Mouse (Mus musculus): ENCODE measurements at regions not wholly inside any gene's neighbourhood (a gene's known extent, or its start where the extent isn't known, plus 50 kb on each side); places are given as distances from the start of the nearest gene placed in this dataset.

- no peak for ATAC-seq (replicated peaks; ENCODE audit: low FRiP score, low TSS enrichment, low read depth)
- Histone ChIP-seq H3K36me3 (ENCODE audit: control insufficient read depth, insufficient read depth, low read length) (no peaks in the 10 kb centered on the region), H3K4me1 (replicated peaks; ENCODE audit: control insufficient read depth, insufficient read depth, low read length) (no peaks in the 10 kb centered on the region), H3K4me3 (ENCODE audit: low read depth, low read length) (no peak overlapping the region), H3K9ac (ENCODE audit: low read length) (no peak overlapping the region), H3K27me3 (replicated peaks; ENCODE audit: control insufficient read depth, insufficient read depth, low read length) (no peaks in the 10 kb centered on the region), H3K27ac (ENCODE audit: low read depth) (no peak overlapping the region), H3K4me2 (ENCODE audit: low read length) (no peak overlapping the region), H3K9me3 (ENCODE audit: control insufficient read depth, low read length) (0 out of 2 replicates have a peak, but pooled peaks cover 2% of the 10 kb centered on the region)
- no peak for DNase-seq (ENCODE audit: low spot score)
- WGBS = 82% methylated on average over 7 of the region's 7 CpGs
These were observed 216.7 kb upstream of the Ercc4 start for GRCm38 (mm10) chr16:12892658-12893305.

- Histone ChIP-seq H3K36me3 (ENCODE audit: control insufficient read depth, insufficient read depth, low read length) (no peaks in the 10 kb centered on the region), H3K4me1 (replicated peaks; ENCODE audit: control insufficient read depth, insufficient read depth, low read length) (no peaks in the 10 kb centered on the region), H3K27ac (ENCODE audit: low read depth) (no peak overlapping the region), H3K4me2 (ENCODE audit: low read length) (no peak overlapping the region), H3K9me3 (ENCODE audit: control insufficient read depth, low read length) (no peaks in the 10 kb centered on the region), H3K27me3 (replicated peaks; ENCODE audit: control insufficient read depth, insufficient read depth, low read length) (no peaks in the 10 kb centered on the region), H3K4me3 (ENCODE audit: low read depth, low read length) (no peak overlapping the region), H3K9ac (ENCODE audit: low read length) (no peak overlapping the region)
- ATAC-seq (replicated peaks; ENCODE audit: low FRiP score, low TSS enrichment, low read depth) (no peak), DNase-seq (ENCODE audit: low spot score) (no peak)
- 79% methylated on average over 1 of the region's 1 CpGs for WGBS
These were observed 212.2 kb upstream of the Ercc4 start for GRCm38 (mm10) chr16:12897267-12897666.

GRCm38 (mm10) chr16:12900670-12901069 lies 208.8 kb upstream of the Ercc4 start:
- ATAC-seq (replicated peaks; ENCODE audit: low FRiP score, low TSS enrichment, low read depth) = no peak
- H3K4me3 ChIP-seq (ENCODE audit: low read depth, low read length) = no peak overlapping the region
- no peak for DNase-seq (ENCODE audit: low spot score)
- H3K27me3 ChIP-seq (replicated peaks; ENCODE audit: control insufficient read depth, insufficient read depth, low read length) = no peaks in the 10 kb centered on the region
- 81% methylated on average over 8 of the region's 8 CpGs for WGBS
- no peak overlapping the region for H3K9ac ChIP-seq (ENCODE audit: low read length)
- H3K9me3 ChIP-seq (ENCODE audit: control insufficient read depth, low read length) = no peaks in the 10 kb centered on the region
- no peaks in the 10 kb centered on the region for H3K36me3 ChIP-seq (ENCODE audit: control insufficient read depth, insufficient read depth, low read length)
- H3K4me2 ChIP-seq (ENCODE audit: low read length) = no peak overlapping the region
- no peak overlapping the region for H3K27ac ChIP-seq (ENCODE audit: low read depth)
- no peaks in the 10 kb centered on the region for H3K4me1 ChIP-seq (replicated peaks; ENCODE audit: control insufficient read depth, insufficient read depth, low read length)

GRCm38 (mm10) chr16:12901096-12901995 lies 208.1 kb upstream of the Ercc4 start:
- H3K27me3 ChIP-seq (replicated peaks; ENCODE audit: control insufficient read depth, insufficient read depth, low read length) = no peaks in the 10 kb centered on the region
- H3K9ac ChIP-seq (ENCODE audit: low read length) = no peak overlapping the region
- no peak overlapping the region for H3K4me3 ChIP-seq (ENCODE audit: low read depth, low read length)
- WGBS = 83% methylated on average over 9 of the region's 9 CpGs
- no peak overlapping the region for H3K4me2 ChIP-seq (ENCODE audit: low read length)
- H3K9me3 ChIP-seq (ENCODE audit: control insufficient read depth, low read length) = no peaks in the 10 kb centered on the region
- no peak for DNase-seq (ENCODE audit: low spot score)
- no peak overlapping the region for H3K27ac ChIP-seq (ENCODE audit: low read depth)
- no peak for ATAC-seq (replicated peaks; ENCODE audit: low FRiP score, low TSS enrichment, low read depth)
- H3K4me1 ChIP-seq (replicated peaks; ENCODE audit: control insufficient read depth, insufficient read depth, low read length) = no peaks in the 10 kb centered on the region
- no peaks in the 10 kb centered on the region for H3K36me3 ChIP-seq (ENCODE audit: control insufficient read depth, insufficient read depth, low read length)

GRCm38 (mm10) chr16:12901996-12902319 lies 207.5 kb upstream of the Ercc4 start:
- Histone ChIP-seq H3K27me3 (replicated peaks; ENCODE audit: control insufficient read depth, insufficient read depth, low read length) (no peaks in the 10 kb centered on the region), H3K27ac (ENCODE audit: low read depth) (no peak overlapping the region), H3K4me1 (replicated peaks; ENCODE audit: control insufficient read depth, insufficient read depth, low read length) (no peaks in the 10 kb centered on the region), H3K36me3 (ENCODE audit: control insufficient read depth, insufficient read depth, low read length) (no peaks in the 10 kb centered on the region), H3K4me3 (ENCODE audit: low read depth, low read length) (no peak overlapping the region), H3K9me3 (ENCODE audit: control insufficient read depth, low read length) (no peaks in the 10 kb centered on the region), H3K4me2 (ENCODE audit: low read length) (no peak overlapping the region), H3K9ac (ENCODE audit: low read length) (no peak overlapping the region)
- ATAC-seq (replicated peaks; ENCODE audit: low FRiP score, low TSS enrichment, low read depth) (no peak), DNase-seq (ENCODE audit: low spot score) (no peak)

- WGBS = 87% methylated on average over 2 of the region's 2 CpGs
- no peak for ATAC-seq (replicated peaks; ENCODE audit: low FRiP score, low TSS enrichment, low read depth)
These were observed 206.3 kb upstream of the Ercc4 start for GRCm38 (mm10) chr16:12903161-12903560.

GRCm38 (mm10) chr16:12904937-12905336 lies 204.5 kb upstream of the Ercc4 start:
- Histone ChIP-seq H3K4me1 (replicated peaks; ENCODE audit: control insufficient read depth, insufficient read depth, low read length) (no peaks in the 10 kb centered on the region), H3K9me3 (ENCODE audit: control insufficient read depth, low read length) (no peaks in the 10 kb centered on the region), H3K27ac (ENCODE audit: low read depth) (no peak overlapping the region), H3K9ac (ENCODE audit: low read length) (no peak overlapping the region), H3K4me3 (ENCODE audit: low read depth, low read length) (no peak overlapping the region), H3K4me2 (ENCODE audit: low read length) (no peak overlapping the region), H3K36me3 (ENCODE audit: control insufficient read depth, insufficient read depth, low read length) (no peaks in the 10 kb centered on the region), H3K27me3 (replicated peaks; ENCODE audit: control insufficient read depth, insufficient read depth, low read length) (no peaks in the 10 kb centered on the region)
- 42% methylated on average over 1 of the region's 1 CpGs for WGBS
- ATAC-seq (replicated peaks; ENCODE audit: low FRiP score, low TSS enrichment, low read depth) (no peak), DNase-seq (ENCODE audit: low spot score) (no peak)

More at GRCm38 (mm10) chr16:12903161-12903560, 206.3 kb upstream of the Ercc4 start:
- no peaks in the 10 kb centered on the region for H3K9me3 ChIP-seq (ENCODE audit: control insufficient read depth, low read length)
- H3K27me3 ChIP-seq (replicated peaks; ENCODE audit: control insufficient read depth, insufficient read depth, low read length) = no peaks in the 10 kb centered on the region
- no peak for DNase-seq (ENCODE audit: low spot score)
- no peaks in the 10 kb centered on the region for H3K4me1 ChIP-seq (replicated peaks; ENCODE audit: control insufficient read depth, insufficient read depth, low read length)
- no peak overlapping the region for H3K27ac ChIP-seq (ENCODE audit: low read depth)
- no peaks in the 10 kb centered on the region for H3K36me3 ChIP-seq (ENCODE audit: control insufficient read depth, insufficient read depth, low read length)
- H3K4me3 ChIP-seq (ENCODE audit: low read depth, low read length) = no peak overlapping the region
- no peak overlapping the region for H3K4me2 ChIP-seq (ENCODE audit: low read length)
- no peak overlapping the region for H3K9ac ChIP-seq (ENCODE audit: low read length)

- Histone ChIP-seq H3K9me3 (ENCODE audit: control insufficient read depth, low read length) (no peaks in the 10 kb centered on the region), H3K36me3 (ENCODE audit: control insufficient read depth, insufficient read depth, low read length) (no peaks in the 10 kb centered on the region), H3K4me1 (replicated peaks; ENCODE audit: control insufficient read depth, insufficient read depth, low read length) (no peaks in the 10 kb centered on the region), H3K27me3 (replicated peaks; ENCODE audit: control insufficient read depth, insufficient read depth, low read length) (no peaks in the 10 kb centered on the region), H3K4me3 (ENCODE audit: low read depth, low read length) (no peak overlapping the region), H3K9ac (ENCODE audit: low read length) (no peak overlapping the region), H3K27ac (ENCODE audit: low read depth) (no peak overlapping the region), H3K4me2 (ENCODE audit: low read length) (no peak overlapping the region)
- ATAC-seq (replicated peaks; ENCODE audit: low FRiP score, low TSS enrichment, low read depth) = no peak
- DNase-seq (ENCODE audit: low spot score) = no peak
- 86% methylated on average over 6 of the region's 6 CpGs for WGBS
These were observed 184.8 kb upstream of the Ercc4 start for GRCm38 (mm10) chr16:12924668-12925067.

GRCm38 (mm10) chr16:12925931-12926330 lies 183.6 kb upstream of the Ercc4 start:
- Histone ChIP-seq H3K4me3 (ENCODE audit: low read depth, low read length) (no peak overlapping the region), H3K4me1 (replicated peaks; ENCODE audit: control insufficient read depth, insufficient read depth, low read length) (no peaks in the 10 kb centered on the region), H3K9ac (ENCODE audit: low read length) (no peak overlapping the region), H3K27me3 (replicated peaks; ENCODE audit: control insufficient read depth, insufficient read depth, low read length) (no peaks in the 10 kb centered on the region), H3K9me3 (ENCODE audit: control insufficient read depth, low read length) (no peaks in the 10 kb centered on the region), H3K27ac (ENCODE audit: low read depth) (no peak overlapping the region), H3K36me3 (ENCODE audit: control insufficient read depth, insufficient read depth, low read length) (no peaks in the 10 kb centered on the region), H3K4me2 (ENCODE audit: low read length) (no peak overlapping the region)
- 79% methylated on average over 9 of the region's 9 CpGs for WGBS
- DNase-seq (ENCODE audit: low spot score) (no peak), ATAC-seq (replicated peaks; ENCODE audit: low FRiP score, low TSS enrichment, low read depth) (no peak)

All from intestine, embryonic 14.5 days (tissue).